Mouse (Mus musculus) yolk sac, embryonic 10.5 days (tissue): ENCODE data around the gene Zfand4.

ENCODE experiments used
- DNase-seq: peaks from one replicate; pipeline ENCODE4 v3.0.0-alpha.2; 2017; ENCODE audit warnings: low spot score

The Zfand4 gene

GRCm38 (mm10) chr6:116374618-116375017 is 110.6 kb downstream of the Zfand4 start:
- no peak for DNase-seq

- no peak for DNase-seq
These were observed 114.9 kb downstream of the Zfand4 start for GRCm38 (mm10) chr6:116378892-116379291.
